Mouse (Mus musculus) heart, adult 18-20 months (tissue): ENCODE results near the gene Serpinf1. TPM values are rescaled to one million over a fixed set of nuclear protein-coding genes. Genes with fewer than 3 reads are reported as not detected.
A peak's percentile ranks its signal among the peaks of the same experiment; 100 is the strongest.
"Not testable (repeated sequence)": the region's sequence is repeated elsewhere in the genome, so short reads cannot be mapped to it uniquely, and the experiment has no call there.

ENCODE experiments used
- DNase-seq, 2 experiments: peaks; one replicate each; pipeline ENCODE4 v3.0.0; 2021 to 2022; ENCODE audit warnings: mixed read lengths in 1 of 2
- total RNA-seq, 2 experiments: library from RNA; stranded (reverse); gene quantifications; 2 replicates each; pipeline ENCODE4 v1.2.3; 2021

The Serpinf1 gene
- total RNA-seq, 2 experiments from 2014 or later, result 16.0 to 21.0 TPM

DNA sequence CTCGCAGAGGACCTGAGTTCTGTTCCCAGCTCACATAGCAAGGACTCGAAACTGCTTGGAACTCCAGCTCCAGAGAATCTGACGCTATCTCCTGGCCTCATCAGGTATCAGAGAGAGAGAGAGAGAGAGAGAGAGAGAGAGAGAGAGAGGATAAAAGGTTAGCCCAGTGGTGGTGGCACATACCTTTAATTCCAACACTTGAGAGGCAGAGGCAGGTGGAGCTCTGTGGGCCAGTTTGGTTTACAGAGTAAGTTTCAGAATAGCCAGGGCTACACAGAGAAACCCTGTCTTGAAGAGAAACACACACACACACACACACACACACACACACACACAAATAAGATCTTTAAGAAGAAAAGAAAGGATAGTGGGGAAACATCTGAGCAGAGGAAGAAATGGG, 590 bp upstream of the Serpinf1 start:
- no peak for DNase-seq

DNA sequence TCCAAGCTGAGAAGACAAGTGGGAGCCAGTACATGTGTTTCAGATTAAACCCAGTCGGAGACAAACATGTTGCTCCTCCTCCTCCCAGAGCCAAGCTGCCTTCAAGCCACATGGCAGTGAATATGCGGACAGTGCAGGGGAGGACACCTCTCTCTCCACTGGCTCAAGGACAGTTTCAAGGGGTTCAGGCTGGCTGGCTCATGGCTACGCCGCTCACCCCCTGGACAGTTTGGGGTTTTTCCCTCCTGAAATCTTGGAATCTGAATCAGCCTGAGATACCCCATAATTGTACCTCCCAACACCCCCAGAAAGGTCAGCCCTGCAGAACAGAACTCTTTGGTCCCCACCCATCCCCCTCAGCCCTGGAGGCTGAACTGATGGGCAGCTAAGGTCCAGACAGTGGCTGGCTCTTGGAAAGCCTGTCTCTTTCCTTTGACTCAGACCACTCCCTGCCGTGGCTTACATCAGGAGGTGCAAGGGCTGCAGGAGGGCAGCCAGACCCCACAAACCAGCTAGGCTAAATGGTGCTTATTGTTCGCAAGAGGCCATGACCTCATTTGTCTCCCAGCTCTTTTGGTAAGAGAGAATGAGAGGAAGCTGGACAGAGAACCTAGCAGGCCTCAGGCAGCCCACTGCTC, 1.0 kb downstream of the Serpinf1 start:
- DNase-seq, result peak in 1 of 2 experiments; percentile 22

DNA sequence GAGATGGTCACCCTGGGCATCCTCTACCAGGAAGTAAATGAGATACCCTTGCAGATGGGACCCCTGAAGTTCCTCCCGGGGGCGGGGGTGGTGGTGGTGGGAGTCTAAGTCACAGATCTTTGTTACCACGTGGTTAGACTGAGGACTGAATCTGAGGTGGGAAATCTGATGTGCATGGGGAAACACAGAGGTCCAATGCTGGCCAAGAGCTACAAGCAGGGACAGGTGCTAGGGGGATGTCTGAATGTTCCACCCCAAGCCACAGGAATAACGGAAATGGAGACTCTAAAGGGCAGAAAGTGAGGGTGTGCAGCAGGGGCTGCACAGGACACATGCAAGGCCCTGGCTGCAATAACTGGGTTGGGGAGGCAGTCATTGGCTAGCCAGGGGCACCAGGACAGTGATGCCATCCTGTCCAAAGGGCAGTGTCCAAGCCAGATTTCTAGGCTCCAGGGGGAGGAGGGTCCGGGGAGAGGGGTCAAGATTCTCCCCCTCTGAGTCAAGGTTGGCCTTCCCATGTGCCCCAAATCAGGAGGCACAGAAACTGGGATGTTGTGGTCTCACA, 1.6 kb downstream of the Serpinf1 start:
- DNase-seq, result no peak

DNA sequence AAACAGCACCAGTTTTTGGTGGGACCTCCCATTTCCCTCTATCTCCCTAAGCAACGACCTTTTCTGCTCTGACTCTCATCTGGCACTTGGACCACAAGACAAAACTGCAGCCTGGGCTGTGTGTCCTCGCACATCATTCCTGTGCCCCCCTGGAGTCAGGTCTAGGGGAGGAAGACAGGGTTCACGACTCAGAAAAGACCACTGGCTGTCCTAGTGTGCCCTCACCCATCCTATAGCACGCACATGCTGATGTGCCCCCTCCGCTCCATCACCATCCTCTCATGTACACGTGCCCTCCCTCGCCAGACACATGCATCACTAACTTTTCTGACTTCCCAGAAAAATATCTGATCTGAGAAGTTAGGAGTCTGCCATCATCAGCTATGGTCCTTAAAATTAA, 2.5 kb downstream of the Serpinf1 start:
- no peak for DNase-seq

DNA sequence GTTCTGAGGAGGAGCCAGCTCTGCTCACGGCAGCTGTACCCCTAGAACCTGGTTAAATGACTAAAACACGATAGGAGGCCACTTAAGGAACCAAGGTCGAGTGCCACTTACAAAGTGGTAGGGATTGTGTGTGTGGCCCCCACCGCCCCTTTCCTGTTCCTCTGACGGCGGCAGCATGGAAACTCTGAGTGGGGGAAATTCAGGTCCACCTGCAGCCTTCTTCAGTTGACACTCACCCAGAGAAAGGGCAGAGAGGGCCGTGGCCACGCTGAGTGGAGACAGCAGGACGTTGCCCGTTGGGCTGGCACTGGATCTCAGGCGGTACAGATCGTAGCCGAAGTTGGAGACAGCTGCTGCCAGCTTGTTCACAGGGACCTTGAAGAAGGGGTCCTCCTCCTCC, 6.5 kb downstream of the Serpinf1 start:
- DNase-seq, result no peak

DNA sequence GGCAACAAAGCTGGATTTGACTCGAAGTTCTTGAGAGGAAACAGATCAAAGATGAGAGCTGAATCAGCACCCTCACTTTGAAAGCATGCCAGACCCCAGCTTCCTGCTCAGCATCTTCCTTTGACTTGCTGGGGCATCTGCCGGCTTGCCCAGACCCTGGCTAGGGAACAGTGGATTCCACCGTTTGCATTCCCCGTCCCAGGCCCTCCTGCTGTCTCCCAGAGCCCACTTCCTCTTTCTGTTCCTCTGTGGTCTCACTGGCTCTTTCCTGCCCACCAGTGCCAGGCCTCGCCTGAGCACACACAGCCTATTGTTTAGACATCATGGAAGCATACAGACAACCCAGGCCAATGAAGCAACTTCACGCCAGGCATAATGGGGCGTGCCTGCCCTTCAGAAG, 7.4 kb downstream of the Serpinf1 start:
- DNase-seq, result peak in 1 of 2 experiments; percentile 59

DNA sequence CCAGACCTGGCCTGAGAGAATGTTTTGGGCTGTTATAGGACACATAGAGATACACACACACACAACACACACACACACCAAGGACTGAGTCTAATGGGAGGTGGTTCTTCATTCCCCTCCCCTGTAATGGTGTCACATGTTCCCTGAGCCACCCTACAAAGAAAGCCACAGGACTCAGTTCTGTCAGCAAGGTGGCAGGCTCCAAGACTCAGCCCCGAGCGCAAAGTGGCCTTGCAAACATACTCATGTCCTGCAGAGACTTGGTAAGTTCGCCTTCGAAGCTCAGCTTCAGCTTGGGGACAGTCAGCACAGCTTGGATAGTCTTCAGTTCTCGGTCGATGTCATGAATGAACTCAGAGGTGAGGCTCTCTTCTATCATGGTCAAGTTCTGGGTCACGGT, 11.9 kb downstream of the Serpinf1 start:
- no peak for DNase-seq

DNA sequence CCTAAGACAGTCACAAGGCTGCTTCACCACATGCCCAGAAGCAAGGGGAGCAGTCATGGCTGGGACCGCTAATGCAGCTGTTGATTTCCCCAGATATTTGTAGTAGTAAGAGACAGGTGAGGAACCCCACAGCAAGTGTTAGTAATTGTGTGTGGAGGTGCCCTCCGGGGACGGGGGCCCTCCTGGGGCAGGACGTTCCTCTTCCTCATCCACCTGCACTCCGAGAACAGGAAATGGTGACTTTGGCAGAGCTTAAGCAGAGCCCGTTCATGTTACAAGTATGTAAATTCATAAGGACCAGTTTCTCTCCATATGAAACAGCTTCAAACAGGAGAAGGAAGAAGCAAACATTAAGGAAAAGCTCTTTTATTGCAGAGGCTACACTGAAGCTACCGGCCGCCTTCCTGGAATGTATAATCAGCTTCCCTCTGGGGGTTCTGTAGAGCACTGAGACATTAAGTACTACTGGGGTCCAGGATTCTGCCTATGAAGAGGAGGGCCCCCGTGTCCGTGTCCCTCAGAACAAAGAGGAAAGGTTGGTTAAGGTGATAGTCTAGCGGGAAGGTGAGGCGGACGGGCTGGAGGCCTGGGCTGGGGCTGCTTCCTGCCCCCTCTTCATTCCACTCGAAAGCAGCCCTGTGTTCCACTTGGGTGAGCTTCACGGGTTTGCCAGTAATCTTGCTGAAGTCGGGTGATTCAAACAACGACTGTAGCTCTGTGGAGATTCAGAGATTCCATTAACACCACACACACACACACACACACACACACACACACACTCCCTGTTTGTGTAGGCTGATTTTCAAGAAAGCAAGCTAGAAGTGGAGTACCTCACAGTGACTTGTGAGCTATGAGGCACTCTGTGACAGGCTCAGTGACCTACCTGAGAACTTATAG, 12.6 kb downstream of the Serpinf1 start:
- DNase-seq, result no peak

DNA sequence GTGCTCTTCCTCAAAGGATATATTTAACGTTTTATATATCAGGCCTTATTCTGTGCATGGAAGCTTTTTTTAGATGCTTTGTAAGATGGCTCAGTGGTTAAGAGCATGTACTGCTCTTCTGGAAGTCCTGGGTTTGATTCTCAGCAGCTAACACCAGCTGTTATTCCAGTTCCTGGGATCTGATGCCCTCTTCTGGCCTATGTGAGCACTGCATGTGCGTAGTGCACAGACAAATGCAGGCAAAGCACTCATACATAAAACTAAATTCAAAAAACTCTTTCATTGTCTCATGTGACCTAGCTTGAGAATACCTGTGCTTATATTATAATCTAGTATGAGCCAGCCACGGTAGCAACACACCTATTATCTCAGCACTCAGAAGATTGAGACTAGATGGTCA, 15.6 kb downstream of the Serpinf1 start:
- peak; percentile 30 to 73 for DNase-seq

DNA sequence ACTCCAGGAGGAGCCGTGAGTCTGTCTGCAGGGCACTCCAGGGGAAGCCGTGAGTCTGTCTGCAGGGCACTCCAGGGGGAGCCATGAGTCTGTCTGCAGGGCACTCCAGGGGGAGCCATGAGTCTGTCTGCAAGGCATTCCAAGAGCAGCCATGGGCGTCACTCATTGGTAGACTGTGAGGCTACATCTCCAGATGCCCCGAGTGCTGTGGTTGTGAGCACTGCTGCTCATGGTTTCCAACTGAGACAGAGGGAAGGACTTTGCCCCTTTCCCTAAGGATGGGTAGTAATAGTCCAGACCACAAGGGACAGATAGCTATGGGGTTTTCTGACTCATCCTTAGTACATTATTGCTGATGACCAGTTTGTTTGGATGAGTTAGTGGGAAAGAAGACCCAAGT, 16.4 kb downstream of the Serpinf1 start:
- DNase-seq, result no peak

DNA sequence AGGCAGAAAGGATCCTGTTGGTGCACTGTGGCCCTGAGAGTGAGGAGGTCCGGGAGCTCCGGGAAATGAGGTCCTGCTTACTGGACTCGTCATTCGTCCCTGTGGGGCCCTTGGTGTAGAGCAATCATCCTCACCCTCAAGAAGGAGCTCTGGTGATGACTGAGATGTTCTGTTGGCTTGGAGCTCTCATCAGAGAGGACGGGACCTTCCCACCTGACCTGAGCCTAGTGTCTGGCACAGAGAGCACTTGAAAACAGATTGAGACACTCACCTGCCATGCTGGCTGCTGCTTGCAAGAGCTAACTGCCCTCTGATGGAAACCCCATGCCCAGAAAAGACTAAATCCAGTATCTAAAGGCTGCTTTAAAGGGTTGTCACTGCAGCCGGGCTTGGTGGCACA, 17.7 kb downstream of the Serpinf1 start:
- no peak for DNase-seq

DNA sequence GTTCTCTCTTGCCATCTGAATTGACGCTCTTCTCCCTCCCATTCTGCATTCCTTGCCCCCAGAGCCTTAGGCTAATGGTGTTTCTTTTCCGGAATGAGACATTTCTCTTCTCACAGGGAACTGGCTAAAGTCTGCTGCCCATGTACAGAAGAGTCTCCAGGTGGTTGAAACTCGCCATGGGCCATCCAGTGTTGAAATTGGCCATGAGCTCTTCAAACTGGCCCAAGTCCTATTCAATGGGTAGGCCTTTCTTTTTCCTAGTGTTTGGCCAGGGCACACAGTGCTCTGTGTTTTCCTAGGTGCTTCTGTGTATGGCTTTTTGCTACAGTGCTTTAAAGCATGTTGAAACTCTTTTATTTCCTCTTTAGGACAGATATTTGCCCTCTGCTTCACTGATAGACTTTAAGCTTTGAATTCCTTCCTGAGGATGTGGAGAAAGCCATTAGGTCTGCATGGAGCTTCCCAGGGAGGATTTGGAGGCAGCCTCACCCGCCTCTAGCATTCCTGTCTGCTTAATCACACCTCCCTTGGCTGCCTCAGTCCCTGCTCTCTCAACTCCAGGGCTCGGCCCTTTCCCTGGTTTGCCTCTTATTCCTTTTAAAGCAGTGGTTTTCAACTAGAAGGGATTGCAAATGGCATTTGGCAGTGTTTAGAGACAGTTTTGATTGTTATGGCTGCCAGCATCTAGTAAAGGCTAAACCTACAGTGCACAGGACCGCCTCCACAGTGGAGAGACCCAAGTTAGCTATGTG, 19.0 kb downstream of the Serpinf1 start:
- peak; percentile 51 to 68 for DNase-seq

DNA sequence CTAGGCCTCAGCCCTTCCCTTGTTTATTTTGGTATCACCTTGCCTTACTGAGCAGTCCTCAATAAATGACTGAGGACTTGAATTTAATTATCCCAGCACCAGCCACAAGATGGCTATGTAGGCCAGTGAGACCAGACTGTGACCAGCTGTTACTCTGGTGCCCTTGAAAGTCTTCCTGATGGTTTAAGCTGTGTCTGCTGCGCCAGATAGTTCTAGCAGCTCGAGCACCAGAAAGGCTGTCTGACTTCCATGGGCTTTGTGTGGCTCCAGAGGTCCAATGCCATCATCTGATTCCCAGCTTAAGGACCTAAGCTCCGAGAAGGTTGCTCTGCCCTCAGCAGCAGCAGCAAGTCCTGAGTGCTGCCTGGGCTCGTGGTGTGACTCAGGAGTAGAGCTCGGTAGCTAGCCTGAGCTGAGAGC, 20.2 kb downstream of the Serpinf1 start:
- DNase-seq, result peak; percentile 75 to 76

DNA sequence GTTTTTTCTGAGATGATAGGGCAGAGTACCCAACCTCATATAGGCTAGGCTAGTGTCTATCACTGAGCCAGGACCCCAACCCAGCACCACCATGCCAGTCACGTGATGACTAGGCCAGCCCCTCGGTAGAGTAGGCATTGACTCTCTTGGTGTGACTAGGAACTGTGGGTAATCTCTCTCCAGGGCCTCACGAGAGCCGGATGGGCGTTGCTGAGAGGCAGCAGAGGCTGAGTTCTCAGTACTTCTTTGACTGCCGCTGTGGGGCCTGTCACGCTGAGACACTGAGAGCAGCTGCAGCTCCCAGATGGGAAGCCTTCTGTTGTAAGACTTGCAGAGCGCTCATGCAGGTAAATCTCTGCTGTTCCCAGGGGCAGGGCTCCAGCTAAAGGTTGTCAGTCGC, 22.4 kb downstream of the Serpinf1 start:
- DNase-seq, result no peak

DNA sequence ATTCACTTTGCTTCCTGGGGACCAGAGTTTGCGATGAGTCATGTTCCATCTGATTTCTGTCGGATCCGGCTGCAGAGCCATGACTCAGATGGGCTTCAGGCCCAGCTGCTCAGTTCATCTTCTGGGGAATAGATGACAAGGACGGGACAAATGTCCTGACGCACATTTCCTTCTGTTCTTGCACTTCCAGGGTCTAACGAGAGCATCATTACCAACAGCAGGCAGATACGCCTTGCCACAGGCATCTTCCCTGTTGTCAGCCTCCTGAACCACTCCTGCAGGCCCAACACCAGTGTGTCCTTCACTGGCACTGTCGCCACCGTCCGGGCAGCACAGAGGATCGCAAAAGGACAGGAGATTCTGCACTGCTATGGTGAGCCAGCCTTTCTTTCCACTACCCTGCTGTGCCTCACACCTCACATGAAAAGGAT, 23.1 kb downstream of the Serpinf1 start:
- no peak for DNase-seq

DNA sequence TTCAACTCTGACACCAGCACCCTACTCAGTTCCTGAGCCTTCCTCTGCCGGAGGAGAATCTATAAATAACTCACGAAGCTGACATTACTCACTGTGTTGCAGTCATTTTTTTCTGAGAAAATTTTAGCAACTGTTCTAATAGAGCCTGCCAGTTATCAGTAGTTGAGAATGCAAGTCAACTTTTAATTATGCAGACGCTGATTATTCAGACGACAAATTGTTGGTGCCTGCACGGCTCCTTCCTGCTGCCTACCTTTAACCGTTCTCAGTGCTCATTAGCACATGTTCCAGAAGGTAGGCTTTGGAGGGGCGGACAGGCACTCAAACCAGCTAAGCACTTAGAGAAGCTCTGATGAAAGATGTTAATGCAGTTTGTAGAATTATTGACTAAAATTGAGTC, 25.0 kb downstream of the Serpinf1 start:
- no peak for DNase-seq

DNA sequence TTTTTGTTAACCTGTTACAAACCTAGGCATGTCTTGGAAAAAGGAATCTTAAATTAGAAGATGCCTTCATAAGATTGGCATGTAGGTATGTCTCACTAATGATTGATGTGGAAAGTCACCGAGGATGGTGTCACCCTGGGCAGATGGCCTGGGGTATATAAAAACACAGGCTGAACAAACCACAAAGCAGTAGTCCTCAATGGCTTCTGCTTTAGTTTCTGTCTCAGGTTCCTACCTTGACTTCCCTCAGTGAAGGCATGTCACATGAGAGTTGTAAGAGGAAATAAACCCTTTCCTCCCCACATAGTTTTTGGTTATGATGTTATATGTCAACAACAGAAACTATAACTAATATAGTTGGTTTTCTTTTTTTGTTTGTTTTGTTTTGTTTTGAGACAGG, 26.9 kb downstream of the Serpinf1 start:
- DNase-seq, result no peak

DNA sequence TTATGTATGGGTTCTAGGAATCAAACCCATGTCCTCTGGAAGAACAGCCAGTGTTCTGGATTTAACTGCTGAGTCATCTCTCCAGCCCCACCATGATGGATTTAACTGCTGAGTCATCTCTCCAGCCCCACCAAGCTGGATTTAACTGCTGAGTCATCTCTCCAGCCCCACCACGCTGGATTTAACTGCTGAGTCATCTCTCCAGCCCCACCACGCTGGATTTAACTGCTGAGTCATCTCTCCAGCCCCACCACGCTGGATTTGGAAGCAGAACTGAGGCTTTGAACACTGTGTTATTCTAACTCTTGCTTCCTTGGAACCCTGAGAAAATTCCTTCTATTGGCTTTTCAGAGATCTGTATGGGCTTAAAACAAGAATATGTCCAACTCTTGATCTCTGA, 39.0 kb downstream of the Serpinf1 start:
- not testable (repeated sequence) for DNase-seq

DNA sequence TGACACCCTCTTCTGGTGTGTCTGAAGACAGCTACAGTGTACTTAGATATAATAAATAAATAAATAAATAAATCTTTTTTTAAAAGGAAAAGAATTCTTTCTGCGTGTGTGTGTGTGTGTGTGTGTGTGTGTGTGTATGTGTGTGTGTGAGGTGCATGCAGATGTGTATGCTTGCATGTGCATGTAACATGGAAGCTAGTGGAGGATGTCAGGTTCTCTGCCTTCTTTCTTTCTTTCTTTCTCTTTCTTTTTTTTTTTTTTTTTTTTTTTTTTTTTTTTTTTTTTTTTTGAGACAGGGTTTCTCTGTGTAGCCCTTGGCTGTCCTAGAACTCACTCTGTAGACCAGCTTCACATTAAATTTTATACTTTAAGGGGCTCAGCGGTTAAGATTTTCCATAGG, 43.7 kb downstream of the Serpinf1 start:
- DNase-seq, result not testable (repeated sequence)

DNA sequence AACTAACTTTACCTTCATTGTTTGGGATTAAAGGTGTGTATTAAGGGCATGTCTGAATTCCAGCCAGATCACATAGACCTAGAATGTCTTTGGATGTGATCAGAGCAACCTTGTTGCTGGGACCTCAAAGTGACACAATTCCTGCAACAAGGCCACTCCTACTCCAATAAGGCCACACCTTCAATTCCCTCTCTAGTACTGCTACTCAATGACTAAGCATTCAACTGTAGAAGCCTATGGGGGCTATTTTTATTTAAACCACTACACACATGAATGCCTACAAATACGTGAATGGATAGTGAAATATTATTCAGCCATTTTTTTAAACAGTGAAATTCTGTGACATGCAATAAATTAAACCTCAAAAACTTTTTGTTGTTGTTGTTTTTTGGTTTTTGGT, 45.4 kb downstream of the Serpinf1 start:
- no peak for DNase-seq
